Mouse (Mus musculus): ENCODE data around the gene Aox1. TPM values are rescaled to one million over a fixed set of nuclear protein-coding genes. Genes with fewer than 3 reads are reported as not detected.

The Aox1 gene
- polyA plus RNA-seq, 1 experiment from 2014 or later: 0.22 TPM

- WGBS: 59% methylated on average over 4 of the region's 4 CpGs
- Histone ChIP-seq H3K4me2 (no peak overlapping the region), H3K36me3 (no peaks in the 10 kb centered on the region), H3K4me1 (no peaks in the 10 kb centered on the region), H3K4me3 (replicated peaks) (no peak overlapping the region), H3K27me3 (replicated peaks) (no peaks in the 10 kb centered on the region), H3K9me3 (replicated peaks) (no peaks in the 10 kb centered on the region), H3K27ac (replicated peaks) (no peak overlapping the region), H3K9ac (replicated peaks) (no peak overlapping the region)
- ATAC-seq (ENCODE audit: low FRiP score): no peak
These were observed 60.5 kb downstream of the Aox1 start for GRCm38 (mm10) chr1:58090191-58090590.

- no peak for ATAC-seq (ENCODE audit: low FRiP score)
- Histone ChIP-seq H3K9me3 (replicated peaks) (no peaks in the 10 kb centered on the region), H3K27ac (replicated peaks) (no peak overlapping the region), H3K27me3 (replicated peaks) (no peaks in the 10 kb centered on the region), H3K4me1 (no peaks in the 10 kb centered on the region), H3K9ac (replicated peaks) (no peak overlapping the region), H3K4me2 (no peak overlapping the region), H3K36me3 (no peaks in the 10 kb centered on the region), H3K4me3 (replicated peaks) (no peak overlapping the region)
- 85% methylated on average over 3 of the region's 3 CpGs for WGBS
These were observed 61.5 kb downstream of the Aox1 start for GRCm38 (mm10) chr1:58091213-58091612.

DNA sequence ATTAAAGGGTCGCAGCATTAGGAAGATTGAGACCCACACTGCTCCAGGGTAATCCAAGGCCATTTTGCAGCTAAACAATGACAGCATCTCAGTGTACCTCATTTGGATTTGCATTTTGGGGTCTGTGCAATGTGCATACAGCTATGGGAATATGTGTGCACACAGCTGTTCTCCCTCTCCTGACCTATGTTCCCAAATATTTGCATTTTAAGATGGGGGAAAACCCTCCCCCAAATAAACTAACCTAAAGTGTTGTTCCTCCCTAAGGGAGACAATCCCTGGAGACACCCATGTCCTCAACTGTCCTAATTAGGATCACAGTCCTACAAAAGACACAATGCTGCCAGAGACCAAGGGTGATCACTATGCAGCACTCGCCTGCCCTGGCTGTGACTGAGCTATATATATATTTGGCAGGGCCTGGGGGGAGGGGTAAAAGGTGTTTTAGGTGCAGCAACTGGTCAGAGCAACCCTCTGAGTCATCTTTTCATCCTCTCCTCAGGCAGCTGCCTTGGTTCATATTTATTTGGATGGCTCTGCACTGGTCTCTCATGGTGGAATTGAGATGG lies 62.3 kb downstream of the Aox1 start:
- Histone ChIP-seq H3K4me3 (replicated peaks) (no peak overlapping the region), H3K4me2 (no peak overlapping the region), H3K9ac (replicated peaks) (no peak overlapping the region), H3K36me3 (no peaks in the 10 kb centered on the region), H3K27me3 (replicated peaks) (no peaks in the 10 kb centered on the region), H3K4me1 (no peaks in the 10 kb centered on the region), H3K9me3 (replicated peaks) (no peaks in the 10 kb centered on the region), H3K27ac (replicated peaks) (no peak overlapping the region)
- WGBS: 73% methylated on average over 2 of the region's 2 CpGs
- no peak for ATAC-seq (ENCODE audit: low FRiP score)

GRCm38 (mm10) chr1:58097338-58097737 lies 67.6 kb downstream of the Aox1 start:
- Histone ChIP-seq H3K4me3 (replicated peaks) (no peak overlapping the region), H3K4me2 (no peak overlapping the region), H3K27me3 (replicated peaks) (no peaks in the 10 kb centered on the region), H3K36me3 (no peaks in the 10 kb centered on the region), H3K4me1 (no peaks in the 10 kb centered on the region), H3K27ac (replicated peaks) (no peak overlapping the region), H3K9me3 (replicated peaks) (no peaks in the 10 kb centered on the region), H3K9ac (replicated peaks) (no peak overlapping the region)
- ATAC-seq (ENCODE audit: low FRiP score): no peak
- WGBS: 88% methylated on average over 6 of the region's 6 CpGs

GRCm38 (mm10) chr1:58099119-58099518 lies 69.4 kb downstream of the Aox1 start:
- no peaks in the 10 kb centered on the region for H3K4me1 ChIP-seq
- no peak for ATAC-seq (ENCODE audit: low FRiP score)
- no peaks in the 10 kb centered on the region for H3K27me3 ChIP-seq (replicated peaks)
- no peak overlapping the region for H3K4me2 ChIP-seq
- H3K9ac ChIP-seq (replicated peaks): no peak overlapping the region
- H3K9me3 ChIP-seq (replicated peaks): no peaks in the 10 kb centered on the region
- H3K36me3 ChIP-seq: no peaks in the 10 kb centered on the region
- no peak overlapping the region for H3K27ac ChIP-seq (replicated peaks)
- H3K4me3 ChIP-seq (replicated peaks): no peak overlapping the region

DNA sequence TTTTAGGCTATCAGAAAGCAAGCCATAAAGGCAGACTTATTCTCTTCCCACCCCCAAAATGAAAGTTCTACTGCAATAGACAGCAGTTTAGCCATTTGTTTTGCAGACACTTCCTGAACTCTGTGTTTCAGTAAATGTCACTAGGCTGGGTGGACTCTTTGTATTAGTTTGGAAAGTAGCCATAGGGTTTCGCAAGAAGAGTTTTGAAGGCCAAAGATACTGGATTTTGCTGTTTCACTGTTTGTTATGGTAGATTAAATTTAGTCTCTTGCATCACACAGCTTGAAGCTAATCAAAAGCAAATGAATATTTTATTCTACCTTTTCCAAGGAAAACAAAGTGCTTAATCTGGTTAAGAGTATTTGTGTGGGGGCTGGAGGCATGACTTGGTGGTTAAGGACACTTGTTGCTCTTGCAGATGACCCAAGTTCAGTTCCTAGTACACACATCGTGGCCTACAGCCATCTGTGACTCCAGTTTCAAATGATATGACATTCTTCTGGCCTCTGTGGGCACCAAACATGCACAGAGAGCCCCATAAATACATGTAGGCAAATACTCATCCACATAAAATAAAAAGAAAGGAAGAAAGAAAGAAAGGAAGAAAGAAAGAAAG lies 71.9 kb downstream of the Aox1 start:
- Histone ChIP-seq H3K4me3 (replicated peaks) (no peak overlapping the region), H3K36me3 (no peaks in the 10 kb centered on the region), H3K4me2 (no peak overlapping the region), H3K4me1 (no peaks in the 10 kb centered on the region), H3K9me3 (replicated peaks) (no peaks in the 10 kb centered on the region), H3K9ac (replicated peaks) (no peak overlapping the region), H3K27me3 (replicated peaks) (no peaks in the 10 kb centered on the region), H3K27ac (replicated peaks) (no peak overlapping the region)
- ATAC-seq (ENCODE audit: low FRiP score): no peak
- 74% methylated on average over 2 of the region's 2 CpGs for WGBS

- no peaks in the 10 kb centered on the region for H3K27me3 ChIP-seq (replicated peaks)
- H3K9me3 ChIP-seq (replicated peaks): no peaks in the 10 kb centered on the region
- H3K36me3 ChIP-seq: no peaks in the 10 kb centered on the region
- no peak for ATAC-seq (ENCODE audit: low FRiP score)
- WGBS: 85% methylated on average over 7 of the region's 7 CpGs
- no peak overlapping the region for H3K9ac ChIP-seq (replicated peaks)
- H3K4me3 ChIP-seq (replicated peaks): no peak overlapping the region
- H3K4me1 ChIP-seq: no peaks in the 10 kb centered on the region
- H3K27ac ChIP-seq (replicated peaks): no peak overlapping the region
- H3K4me2 ChIP-seq: no peak overlapping the region
These were observed 72.8 kb downstream of the Aox1 start for GRCm38 (mm10) chr1:58102494-58102893.

DNA sequence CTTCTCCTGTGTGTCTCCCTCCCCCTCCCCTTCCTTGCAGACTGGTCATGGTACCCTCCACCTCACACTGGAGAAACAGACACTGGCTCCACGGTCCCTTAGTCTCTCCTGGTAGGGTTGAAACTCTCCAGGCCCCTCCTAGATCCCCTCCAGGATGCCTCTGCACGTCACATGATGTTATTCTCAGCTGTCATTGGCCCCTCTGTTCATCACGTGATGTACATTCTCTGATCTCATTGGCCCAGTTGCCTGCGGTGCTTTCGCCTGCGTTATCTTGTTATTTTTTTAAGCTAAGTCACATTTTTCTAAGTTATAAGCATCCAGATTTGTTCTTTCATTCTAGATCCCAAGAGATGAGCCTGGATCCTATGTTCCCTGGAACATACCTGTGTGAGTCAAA lies 76.0 kb downstream of the Aox1 start:
- Histone ChIP-seq H3K9me3 (replicated peaks) (no peaks in the 10 kb centered on the region), H3K4me3 (replicated peaks) (no peak overlapping the region), H3K4me1 (no peaks in the 10 kb centered on the region), H3K4me2 (no peak overlapping the region), H3K27ac (replicated peaks) (no peak overlapping the region), H3K27me3 (replicated peaks) (no peaks in the 10 kb centered on the region), H3K9ac (replicated peaks) (no peak overlapping the region), H3K36me3 (no peaks in the 10 kb centered on the region)
- WGBS: 95% methylated on average over 6 of the region's 6 CpGs
- ATAC-seq (ENCODE audit: low FRiP score): no peak

- ATAC-seq (ENCODE audit: low FRiP score): no peak
- no peaks in the 10 kb centered on the region for H3K27me3 ChIP-seq (replicated peaks)
These were observed 77.3 kb downstream of the Aox1 start for GRCm38 (mm10) chr1:58107066-58107465.

DNA sequence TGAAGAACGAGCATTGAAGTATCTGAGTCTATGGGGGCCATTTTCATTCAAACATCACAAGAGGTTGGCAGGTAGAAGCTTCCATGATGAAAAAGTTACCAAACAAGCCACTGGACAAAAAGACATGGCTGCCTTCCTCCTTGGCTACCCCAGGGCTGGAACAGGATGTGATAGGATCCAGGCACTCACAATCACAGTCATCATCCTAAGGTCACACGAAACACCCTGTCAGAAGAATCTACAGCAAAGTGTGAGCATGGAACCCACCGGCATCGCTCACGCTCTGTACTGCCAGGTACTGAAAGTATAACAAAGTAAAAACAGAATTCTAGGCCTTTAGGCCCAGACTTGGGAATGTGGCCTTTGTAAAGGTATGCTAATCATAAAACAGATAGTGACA lies 80.5 kb downstream of the Aox1 start:
- WGBS: 93% methylated on average over 5 of the region's 5 CpGs
- H3K36me3 ChIP-seq: no peaks in the 10 kb centered on the region
- H3K9ac ChIP-seq (replicated peaks): no peak overlapping the region
- H3K27ac ChIP-seq (replicated peaks): no peak overlapping the region
- no peak for ATAC-seq (ENCODE audit: low FRiP score)
- no peak overlapping the region for H3K4me3 ChIP-seq (replicated peaks)
- H3K4me1 ChIP-seq: no peaks in the 10 kb centered on the region
- no peaks in the 10 kb centered on the region for H3K9me3 ChIP-seq (replicated peaks)
- no peak overlapping the region for H3K4me2 ChIP-seq
- H3K27me3 ChIP-seq (replicated peaks): no peaks in the 10 kb centered on the region

More at GRCm38 (mm10) chr1:58107066-58107465, 77.3 kb downstream of the Aox1 start:
- Histone ChIP-seq H3K9ac (replicated peaks) (no peak overlapping the region), H3K27ac (replicated peaks) (no peak overlapping the region), H3K9me3 (replicated peaks) (no peaks in the 10 kb centered on the region), H3K4me3 (replicated peaks) (no peak overlapping the region), H3K4me1 (no peaks in the 10 kb centered on the region), H3K4me2 (no peak overlapping the region), H3K36me3 (no peaks in the 10 kb centered on the region)
- 80% methylated on average over 2 of the region's 2 CpGs for WGBS

- 92% methylated on average over 3 of the region's 4 CpGs for WGBS
These were observed 81.6 kb downstream of the Aox1 start for GRCm38 (mm10) chr1:58111315-58111714.

DNA sequence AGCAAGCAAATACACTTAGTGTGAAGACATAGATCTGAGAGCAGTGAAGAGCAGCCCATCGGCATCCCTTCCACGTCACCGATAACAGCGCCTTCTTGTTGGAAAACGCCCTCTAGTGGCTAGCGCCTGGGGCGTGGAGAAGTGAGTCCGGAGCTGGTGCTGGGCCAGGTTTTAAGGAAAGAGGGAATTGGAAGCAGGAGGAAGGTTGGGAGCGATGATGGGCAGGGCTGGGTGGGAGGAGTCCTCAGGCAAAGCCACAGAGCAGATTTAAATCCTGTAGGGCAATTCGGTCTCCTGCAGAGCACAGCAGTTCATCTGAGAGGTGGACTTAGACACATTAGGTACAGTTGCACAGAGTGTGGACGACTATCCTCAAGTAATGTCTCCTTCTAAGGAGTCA lies 83.1 kb downstream of the Aox1 start, which contains the start of gene Aox3:
TSS of gene Aox3 (plus strand) at position 251 of the 400 bp plus-strand sequence.
- H3K27me3 ChIP-seq (replicated peaks): no peaks in the 10 kb centered on the region
- H3K4me3 ChIP-seq (replicated peaks): no peak within 1 kb of the TSS
- no peak within 1 kb of the TSS for H3K9ac ChIP-seq (replicated peaks)
- H3K36me3 ChIP-seq: no peaks in the 10 kb centered on the region
- H3K9me3 ChIP-seq (replicated peaks): no peaks in the 10 kb centered on the region
- WGBS: 16% methylated on average over 11 of the region's 11 CpGs
- H3K4me2 ChIP-seq: peak within 1 kb of the TSS; percentile 25
- H3K27ac ChIP-seq (replicated peaks): no peak within 1 kb of the TSS
- H3K4me1 ChIP-seq: no peaks in the 10 kb centered on the region
- peak; percentile 83 for ATAC-seq (ENCODE audit: low FRiP score)

More at GRCm38 (mm10) chr1:58111315-58111714, 81.6 kb downstream of the Aox1 start:
- H3K4me2 ChIP-seq: no peak overlapping the region
- no peaks in the 10 kb centered on the region for H3K27me3 ChIP-seq (replicated peaks)
- H3K4me3 ChIP-seq (replicated peaks): no peak overlapping the region
- no peaks in the 10 kb centered on the region for H3K36me3 ChIP-seq
- no peak for ATAC-seq (ENCODE audit: low FRiP score)
- H3K9ac ChIP-seq (replicated peaks): no peak overlapping the region
- H3K4me1 ChIP-seq: no peaks in the 10 kb centered on the region
- no peaks in the 10 kb centered on the region for H3K9me3 ChIP-seq (replicated peaks)
- no peak overlapping the region for H3K27ac ChIP-seq (replicated peaks)

All from neural tube, embryonic 15.5 days (tissue).